Mouse (Mus musculus) stomach, embryonic 14.5 days (tissue): ENCODE measurements around the gene Eya4. TPM values are rescaled to one million over a fixed set of nuclear protein-coding genes. Genes with fewer than 3 reads are reported as not detected.

Experiments
- ATAC-seq: fragments of 200-750 bp; cut with Nextera tagmentation; 2 replicates; pipeline ENCODE4 v1.8.0; 2017; ENCODE audit warnings: low read depth, moderate TSS enrichment; ENCODE audit not compliant: insufficient number of reproducible peaks, insufficient read depth, low FRiP score
- H3K27ac ChIP-seq: fragments of 300-500 bp; sonication (generic); 2 replicates; pipeline ENCODE4 v1.5.1; 2014; ENCODE audit warnings: mild to moderate bottlenecking, low read length, moderate library complexity, mixed read lengths
- H3K27me3 ChIP-seq: fragments of 300-500 bp; sonication (generic); 2 replicates; pipeline ENCODE4 v1.6.1; 2014; ENCODE audit warnings: low read length, control low read depth, mixed read lengths; ENCODE audit not compliant: control insufficient read depth, insufficient read depth
- H3K36me3 ChIP-seq: fragments of 300-500 bp; sonication (generic); 2 replicates; pipeline ENCODE4 v1.6.1; 2014; ENCODE audit warnings: mild to moderate bottlenecking, control low read depth, low read length, moderate library complexity, mixed read lengths; ENCODE audit not compliant: control insufficient read depth, insufficient read depth
- H3K4me1 ChIP-seq: fragments of 300-500 bp; sonication (generic); 2 replicates; pipeline ENCODE4 v1.6.1; 2014; ENCODE audit warnings: low read length, control low read depth, mixed read lengths; ENCODE audit not compliant: control insufficient read depth, insufficient read depth
- H3K4me2 ChIP-seq: fragments of 300-500 bp; sonication (generic); replicated peaks from 2 replicates; pipeline ENCODE4 v1.6.1; 2014; ENCODE audit warnings: low read depth, low read length, control low read depth
- H3K4me3 ChIP-seq: fragments of 300-500 bp; sonication (generic); 2 replicates; pipeline ENCODE4 v1.5.1; 2014; ENCODE audit warnings: low read depth, low read length, control low read depth
- H3K9ac ChIP-seq: fragments of 300-500 bp; sonication (generic); replicated peaks from 2 replicates; pipeline ENCODE4 v1.6.1; 2014; ENCODE audit warnings: low read depth, mild to moderate bottlenecking, control low read depth, low read length, moderate library complexity, mixed read lengths
- H3K9me3 ChIP-seq: fragments of 300-500 bp; sonication (generic); 2 replicates; pipeline ENCODE4 v1.6.1; 2016; ENCODE audit warnings: low read depth, low read length, control low read depth; ENCODE audit not compliant: control insufficient read depth
- WGBS: fragments of 180-500 bp; shearing (Covaris S2); extraction: QIAGEN DNeasy Blood & Tissue Kit; methylation state at CpG from one replicate; pipeline ENCODE4 v1.1.7; 2014; 5-methylcytosine and 5-hydroxymethylcytosine counted together
- polyA plus RNA-seq: library from polyadenylated mRNA; unstranded; fragments of >200 nt; fragmentation: Nextera tagmentation; extraction: Ambion mirVana; gene quantifications from 2 replicates; pipeline ENCODE4 v1.2.1, GENCODE M21; 2014

The Eya4 gene
- polyA plus RNA-seq, 1 experiment from 2014 or later = 1.7 TPM

DNA sequence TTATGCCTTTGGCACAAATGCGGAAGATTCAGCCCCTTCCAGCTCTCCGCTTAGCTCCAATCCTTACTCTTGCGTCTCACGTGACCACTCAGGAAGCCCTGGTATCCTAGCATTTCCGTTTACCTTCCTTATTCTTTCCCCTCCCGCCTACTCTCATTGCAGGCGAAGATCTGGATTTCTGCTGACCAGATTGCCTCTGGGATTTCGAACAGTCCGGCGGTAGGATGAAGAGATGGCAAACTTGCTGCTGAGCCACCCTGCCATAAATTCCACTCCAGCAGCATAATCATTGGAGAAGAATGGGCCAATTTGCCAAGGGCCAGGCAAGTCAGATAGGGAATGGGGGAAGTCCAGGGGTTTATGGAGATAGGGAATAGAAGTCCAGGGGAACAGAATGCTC, 160.8 kb downstream of the Eya4 start:
- no peak overlapping the region for H3K4me3 ChIP-seq
- H3K4me2 ChIP-seq = no peak overlapping the region
- H3K9ac ChIP-seq = no peak overlapping the region
- 80% methylated on average over 10 of the region's 10 CpGs for WGBS
- no peak for ATAC-seq
- no peaks in the 10 kb centered on the region for H3K36me3 ChIP-seq
- H3K27ac ChIP-seq = no peak overlapping the region
- no peaks in the 10 kb centered on the region for H3K9me3 ChIP-seq
- no peaks in the 10 kb centered on the region for H3K4me1 ChIP-seq
- no peaks in the 10 kb centered on the region for H3K27me3 ChIP-seq

DNA sequence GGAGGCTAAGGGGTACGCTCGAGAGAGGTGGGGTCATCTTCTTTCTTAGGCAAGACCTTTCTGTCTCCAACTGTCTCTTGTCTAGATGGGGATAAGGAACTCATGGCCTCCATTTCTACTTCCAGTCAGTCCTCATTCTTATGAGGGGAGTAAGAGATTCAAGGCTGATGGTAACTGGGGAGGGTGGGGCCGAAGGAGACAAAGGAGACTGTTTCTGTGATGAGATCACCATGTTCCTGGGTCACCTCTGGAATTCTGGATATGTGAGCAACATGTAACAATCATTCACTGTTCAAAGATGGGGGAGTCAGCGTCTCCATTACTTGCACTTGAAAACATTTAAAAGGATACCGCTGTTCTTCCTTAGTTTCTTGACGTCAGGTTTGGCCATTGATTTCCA, 165.2 kb downstream of the Eya4 start:
- ATAC-seq = no peak
- Histone ChIP-seq H3K27me3 (no peaks in the 10 kb centered on the region), H3K4me1 (no peaks in the 10 kb centered on the region), H3K4me3 (no peak overlapping the region), H3K27ac (no peak overlapping the region), H3K9me3 (no peaks in the 10 kb centered on the region), H3K4me2 (no peak overlapping the region), H3K9ac (no peak overlapping the region), H3K36me3 (no peaks in the 10 kb centered on the region)
- WGBS = 80% methylated on average over 6 of the region's 6 CpGs

DNA sequence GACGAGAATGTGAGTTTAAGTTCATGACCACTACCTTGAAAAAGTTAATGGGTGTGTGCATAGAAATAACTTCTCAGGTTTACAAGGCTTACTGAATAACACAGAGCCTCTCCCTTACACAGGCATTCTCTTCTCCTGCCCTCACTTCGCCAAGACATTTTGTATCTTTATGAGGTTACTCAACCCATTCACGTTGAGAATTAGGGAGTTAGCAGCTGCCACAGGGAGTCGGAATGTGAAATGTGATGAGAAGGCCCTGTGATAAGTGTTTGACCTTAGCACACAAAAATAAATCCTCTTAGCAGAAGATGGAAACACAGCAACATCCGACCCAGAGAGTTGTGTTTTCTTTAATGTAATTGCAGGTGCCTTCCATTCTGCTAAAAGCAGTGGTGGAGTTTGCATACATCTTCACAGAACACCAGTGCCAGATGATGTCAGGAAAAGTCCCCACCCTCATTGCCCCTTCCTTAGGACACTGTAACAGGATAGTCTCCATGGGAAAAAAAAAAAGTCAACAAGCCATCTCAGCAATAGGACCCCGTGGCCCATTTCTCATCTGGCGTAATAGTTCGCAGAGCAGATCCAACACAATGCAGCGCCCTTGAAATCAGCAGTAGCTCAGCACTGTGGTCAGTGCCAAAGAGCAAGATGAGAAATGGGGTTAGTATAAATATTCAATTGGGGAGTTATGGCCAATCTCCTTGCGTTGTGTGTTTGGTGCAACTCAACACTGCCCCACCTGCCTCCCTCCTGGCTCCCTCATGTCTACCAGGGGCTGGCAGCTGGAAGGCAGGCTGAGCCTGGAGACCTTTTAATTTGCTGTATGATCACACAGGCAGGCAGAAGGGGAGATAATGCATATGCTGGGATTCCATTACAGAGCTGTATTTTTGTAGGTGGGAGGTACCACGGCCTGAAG, 168.8 kb downstream of the Eya4 start:
- no peaks in the 10 kb centered on the region for H3K36me3 ChIP-seq
- no peak overlapping the region for H3K4me2 ChIP-seq
- no peaks in the 10 kb centered on the region for H3K9me3 ChIP-seq
- no peaks in the 10 kb centered on the region for H3K27me3 ChIP-seq
- no peak overlapping the region for H3K4me3 ChIP-seq
- H3K4me1 ChIP-seq = no peaks in the 10 kb centered on the region
- H3K9ac ChIP-seq = no peak overlapping the region
- 70% methylated on average over 11 of the region's 11 CpGs for WGBS
- no peak for ATAC-seq
- no peak overlapping the region for H3K27ac ChIP-seq

DNA sequence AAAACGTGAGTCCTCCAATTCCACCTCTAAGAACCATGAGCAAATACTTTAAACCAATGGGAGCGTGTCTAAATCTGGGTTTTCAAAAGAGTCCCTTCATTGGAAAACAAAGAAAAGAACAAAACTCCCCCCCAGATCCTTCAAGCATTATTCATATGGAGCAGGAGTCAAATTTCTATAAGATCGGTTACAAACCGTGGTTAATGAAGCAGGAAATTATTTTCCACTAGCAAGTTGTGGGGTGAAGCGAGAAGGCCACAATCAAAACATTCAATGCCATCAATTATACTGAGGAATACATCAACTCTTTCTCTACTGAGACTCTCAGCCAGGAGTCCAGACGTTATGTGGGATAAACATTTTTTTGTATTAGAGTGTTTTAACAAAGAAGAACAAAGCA, 171.3 kb downstream of the Eya4 start:
- Histone ChIP-seq H3K36me3 (no peaks in the 10 kb centered on the region), H3K4me2 (no peak overlapping the region), H3K4me3 (no peak overlapping the region), H3K9me3 (no peaks in the 10 kb centered on the region), H3K9ac (no peak overlapping the region), H3K27me3 (no peaks in the 10 kb centered on the region), H3K4me1 (no peaks in the 10 kb centered on the region), H3K27ac (no peak overlapping the region)
- WGBS = 58% methylated on average over 6 of the region's 6 CpGs
- ATAC-seq = no peak

DNA sequence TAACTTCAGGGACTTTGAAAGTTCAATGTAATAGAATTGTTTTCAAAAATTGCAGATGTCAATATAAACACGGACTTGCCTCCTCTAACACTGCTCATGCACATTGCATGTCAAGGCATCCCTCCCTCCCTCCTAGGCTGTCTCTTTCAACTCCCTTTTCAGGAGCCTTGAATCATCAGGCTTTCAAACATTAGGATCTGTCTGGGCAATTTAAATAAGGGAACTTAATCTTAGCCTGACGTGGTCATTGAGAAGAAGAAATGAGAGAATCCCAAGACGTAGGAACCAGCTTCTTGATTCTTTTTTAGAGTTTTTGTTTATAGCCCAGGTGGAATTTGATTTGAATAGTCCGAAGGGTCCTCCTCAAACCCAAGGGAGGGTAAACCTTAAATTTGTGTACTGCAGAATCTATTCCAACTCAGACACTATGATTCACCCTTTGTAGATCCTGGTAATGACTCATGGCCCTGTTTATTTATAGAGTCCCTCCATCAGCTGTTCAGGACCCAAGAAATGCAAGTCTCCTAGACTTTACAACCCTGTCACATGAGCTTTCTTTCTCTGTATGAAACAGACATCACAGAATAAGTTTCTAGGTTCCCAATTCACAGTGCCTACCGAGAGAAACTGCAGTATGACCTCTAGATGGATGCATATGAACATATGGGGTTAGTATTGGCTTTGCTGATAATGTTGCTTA, 173.1 kb downstream of the Eya4 start:
- ATAC-seq = no peak
- no peaks in the 10 kb centered on the region for H3K9me3 ChIP-seq
- WGBS = 59% methylated on average over 5 of the region's 5 CpGs
- no peak overlapping the region for H3K4me2 ChIP-seq
- no peaks in the 10 kb centered on the region for H3K27me3 ChIP-seq
- no peaks in the 10 kb centered on the region for H3K36me3 ChIP-seq
- H3K9ac ChIP-seq = no peak overlapping the region
- H3K4me3 ChIP-seq = no peak overlapping the region
- no peaks in the 10 kb centered on the region for H3K4me1 ChIP-seq
- no peak overlapping the region for H3K27ac ChIP-seq

DNA sequence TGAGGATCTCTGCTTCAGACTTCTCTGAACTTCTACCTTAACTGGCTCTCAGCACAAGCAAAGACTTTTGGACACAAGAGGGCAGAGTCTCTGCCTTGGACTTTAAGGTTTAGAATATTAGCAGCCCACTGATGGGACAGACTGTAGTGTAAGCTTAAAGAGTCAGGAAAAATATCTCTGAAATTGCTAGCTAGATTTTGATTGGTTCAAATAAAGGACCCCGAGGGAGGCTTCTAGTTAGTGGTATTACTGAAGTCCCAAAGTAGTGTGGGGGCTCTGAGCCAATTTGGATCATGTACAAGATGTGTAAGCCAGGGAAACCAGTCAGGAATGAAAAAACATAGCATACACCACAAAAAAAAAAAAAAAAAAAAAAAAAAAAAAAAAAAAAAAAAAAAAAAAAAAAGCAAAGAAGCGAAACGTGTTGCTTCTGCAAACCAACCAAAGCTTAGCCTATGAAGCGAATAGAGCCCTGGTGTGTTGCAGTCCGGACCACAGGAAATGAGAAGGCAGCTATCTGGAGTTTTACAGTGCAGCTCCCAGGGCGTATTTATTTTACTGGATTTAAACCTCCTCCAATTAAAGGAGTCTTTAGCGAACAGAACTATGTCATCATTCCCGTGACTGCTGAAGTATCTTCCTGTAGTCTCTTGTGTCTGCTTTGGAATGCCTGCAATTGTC, 173.8 kb downstream of the Eya4 start:
- no peak overlapping the region for H3K27ac ChIP-seq
- no peak overlapping the region for H3K4me2 ChIP-seq
- no peaks in the 10 kb centered on the region for H3K9me3 ChIP-seq
- H3K4me1 ChIP-seq = no peaks in the 10 kb centered on the region
- H3K27me3 ChIP-seq = no peaks in the 10 kb centered on the region
- 41% methylated on average over 8 of the region's 8 CpGs for WGBS
- no peaks in the 10 kb centered on the region for H3K36me3 ChIP-seq
- ATAC-seq = no peak
- no peak overlapping the region for H3K4me3 ChIP-seq
- H3K9ac ChIP-seq = no peak overlapping the region

DNA sequence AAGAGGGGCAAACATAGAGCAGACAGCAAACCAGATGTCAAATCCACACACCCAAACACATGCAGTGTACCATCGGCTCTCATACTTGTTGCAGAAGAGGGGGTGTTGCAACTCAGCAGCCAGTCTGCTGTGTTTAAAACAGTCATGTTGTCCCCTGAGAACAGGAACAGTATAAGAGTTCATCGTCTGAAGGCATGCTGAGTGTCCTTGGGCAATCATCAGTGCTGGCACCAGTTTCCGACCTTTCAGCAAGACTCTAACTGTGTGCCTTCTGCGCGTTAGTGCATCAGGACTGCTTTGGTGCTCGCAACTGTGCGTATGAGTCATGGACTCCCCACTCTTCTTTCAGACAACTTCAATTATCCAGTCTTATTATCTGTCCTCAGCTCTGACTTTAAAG, 179.0 kb downstream of the Eya4 start:
- 86% methylated on average over 7 of the region's 7 CpGs for WGBS
- no peak overlapping the region for H3K4me2 ChIP-seq
- no peak overlapping the region for H3K27ac ChIP-seq
- H3K9me3 ChIP-seq = no peaks in the 10 kb centered on the region
- H3K36me3 ChIP-seq = no peaks in the 10 kb centered on the region
- no peak for ATAC-seq
- no peaks in the 10 kb centered on the region for H3K27me3 ChIP-seq
- H3K9ac ChIP-seq = no peak overlapping the region
- no peaks in the 10 kb centered on the region for H3K4me1 ChIP-seq
- no peak overlapping the region for H3K4me3 ChIP-seq

DNA sequence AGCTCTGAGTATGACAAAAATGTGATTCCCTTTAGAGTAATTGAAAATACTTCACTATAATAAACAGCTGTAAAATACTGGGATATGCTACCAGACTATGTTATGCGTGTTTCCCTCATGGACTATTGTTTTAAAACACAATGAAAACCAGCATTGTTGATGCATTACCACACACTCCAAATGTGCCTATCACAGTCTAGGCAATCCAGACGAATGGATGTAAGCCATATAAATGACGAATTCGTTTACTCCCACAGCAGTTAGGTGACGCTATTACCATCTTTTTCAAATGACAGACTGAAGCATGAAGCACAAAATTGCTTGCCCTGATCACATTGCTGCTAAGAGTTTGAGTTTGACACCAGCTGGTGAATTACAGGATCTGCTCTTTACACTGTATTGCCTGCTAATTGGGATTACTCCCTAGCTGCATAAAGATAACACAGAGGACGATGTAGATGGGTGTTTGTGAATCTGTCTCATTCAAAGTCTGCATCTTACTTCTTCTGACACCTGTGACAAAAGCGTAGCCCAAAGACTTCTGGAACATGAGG, 185.4 kb downstream of the Eya4 start:
- WGBS = 45% methylated on average over 7 of the region's 7 CpGs
- H3K9ac ChIP-seq = no peak overlapping the region
- no peak overlapping the region for H3K4me2 ChIP-seq
- H3K4me1 ChIP-seq = no peaks in the 10 kb centered on the region
- no peaks in the 10 kb centered on the region for H3K9me3 ChIP-seq
- no peak for ATAC-seq
- no peak overlapping the region for H3K27ac ChIP-seq
- H3K27me3 ChIP-seq = no peaks in the 10 kb centered on the region
- no peak overlapping the region for H3K4me3 ChIP-seq
- H3K36me3 ChIP-seq = no peaks in the 10 kb centered on the region
